Mouse (Mus musculus): ENCODE results near the gene Aloxe3.

DNA sequence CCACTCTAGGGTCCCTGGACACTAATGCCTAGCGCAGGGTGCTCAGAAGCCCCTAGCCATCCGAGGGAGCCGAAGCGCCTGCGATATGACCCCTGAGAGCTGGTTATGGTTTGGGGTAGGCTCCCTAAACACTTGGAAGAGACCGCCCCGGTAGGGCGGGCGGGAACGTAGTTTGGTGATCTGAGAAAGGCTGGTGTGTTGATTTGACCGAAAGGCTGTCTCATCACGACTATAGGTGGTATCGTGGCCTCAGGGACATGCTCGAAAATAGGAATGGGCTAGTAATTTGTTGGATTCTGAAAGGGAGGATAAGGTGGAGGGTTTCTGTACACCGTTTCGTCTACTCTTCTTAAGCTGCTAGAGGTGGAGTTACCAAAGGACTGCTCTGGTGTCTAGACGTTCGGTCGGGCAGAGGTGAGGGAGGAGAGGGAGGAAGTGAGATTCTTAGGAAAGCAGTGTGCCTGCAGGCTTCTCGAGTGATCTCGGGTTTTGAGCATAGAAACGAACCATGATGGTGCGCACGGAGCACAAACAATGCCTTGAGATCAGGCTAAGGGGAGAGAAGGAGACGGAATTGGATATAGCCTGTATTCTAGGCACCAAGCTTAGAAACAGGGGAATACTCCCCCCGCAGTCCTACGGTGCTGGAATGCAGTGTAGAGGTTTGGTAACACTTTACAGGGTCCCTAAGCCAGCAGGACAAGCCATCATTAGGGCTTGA, 30.0 kb upstream of the Aloxe3 start:
- TF ChIP-seq POLR2A (IDR thresholded peaks at IDR 0.05; ENCODE audit: insufficient read length, low read depth) (no peak), MAX (IDR thresholded peaks at IDR 0.05; ENCODE audit: low read depth) (no peak), MYOD1 (IDR thresholded peaks at IDR 0.05; ENCODE audit: control insufficient read depth in 1 of 3, insufficient read length in 2 of 3, low read depth in 2 of 3) (no peak), USF1 (IDR thresholded peaks at IDR 0.05; ENCODE audit: low read depth) (no peak), TCF12 (IDR thresholded peaks at IDR 0.05; ENCODE audit: insufficient read depth, poor library complexity, severe bottlenecking) (no peak), MYOG (IDR thresholded peaks at IDR 0.05; ENCODE audit: control insufficient read depth in 1 of 3, insufficient read depth in 1 of 3, insufficient read length in 2 of 3, low read depth in 2 of 3) (no peak)

All from myocyte (in vitro differentiated cells).